Mouse (Mus musculus) ES-E14 (cell line): ENCODE results near the gene Tbxa2r. TPM values are rescaled to one million over a fixed set of nuclear protein-coding genes. Genes with fewer than 3 reads are reported as not detected.

Experiments used
- DNase-seq: peaks from one replicate; pipeline ENCODE4 v3.0.0-alpha.2; 2013; ENCODE audit warnings: low read depth, low spot score
- H3K27ac ChIP-seq: 2 replicates; pipeline ENCODE4 v1.5.1; 2012; ENCODE audit warnings: low read depth, mild to moderate bottlenecking, low read length, moderate library complexity, mixed read lengths; ENCODE audit not compliant: poor library complexity, insufficient read depth, severe bottlenecking
- H3K36me3 ChIP-seq: 2 replicates; pipeline ENCODE4 v1.6.1; 2012; ENCODE audit warnings: mild to moderate bottlenecking, low read length, moderate library complexity, mixed read lengths; ENCODE audit not compliant: control insufficient read depth, poor library complexity, insufficient read depth, severe bottlenecking
- H3K4me1 ChIP-seq, 2 experiments: fragments of 150-350 bp in 1 of 2; sonication (generic) in 1 of 2; 2 replicates each; pipeline ENCODE4 v1.6.1; 2012; ENCODE audit warnings: low read length in 2 of 2, mild to moderate bottlenecking in 1 of 2, mixed read lengths in 1 of 2; ENCODE audit not compliant: control insufficient read depth in 2 of 2, insufficient read depth in 2 of 2, poor library complexity in 1 of 2
- H3K4me3 ChIP-seq, 2 experiments: fragments of 150-350 bp in 1 of 2; sonication (generic) in 1 of 2; 2 replicates each; pipeline ENCODE4 v1.5.1; 2012; ENCODE audit warnings: low read length in 2 of 2, low read depth in 1 of 2, mild to moderate bottlenecking in 1 of 2, mixed read lengths in 1 of 2; ENCODE audit not compliant: insufficient read depth in 1 of 2, poor library complexity in 1 of 2, severe bottlenecking in 1 of 2
- H3K9ac ChIP-seq: 2 replicates; pipeline ENCODE4 v1.6.1; 2012; ENCODE audit warnings: low read depth, mild to moderate bottlenecking, low read length, mixed read lengths; ENCODE audit not compliant: poor library complexity, insufficient read depth, severe bottlenecking
- H3K9me3 ChIP-seq: fragments of 150-350 bp; sonication (generic); 2 replicates; pipeline ENCODE4 v1.6.1; 2012; ENCODE audit warnings: low read depth, mild to moderate bottlenecking, low read length; ENCODE audit not compliant: control insufficient read depth, insufficient read depth
- CHD2 ChIP-seq: IDR thresholded peaks from 2 replicates; pipeline ENCODE4 v1.6.1; 2014; ENCODE audit warnings: mild to moderate bottlenecking, low read depth, low read length, inconsistent platforms
- HCFC1 ChIP-seq: IDR thresholded peaks from 2 replicates; pipeline ENCODE4 v1.6.1; 2012; ENCODE audit warnings: low read length, inconsistent platforms, borderline replicate concordance; ENCODE audit not compliant: insufficient read depth
- MAFK ChIP-seq: IDR thresholded peaks from 2 replicates; pipeline ENCODE4 v1.6.1; 2014; ENCODE audit warnings: mild to moderate bottlenecking, low read depth, low read length, inconsistent platforms; ENCODE audit not compliant: insufficient read depth
- ZC3H11A ChIP-seq: IDR thresholded peaks from 2 replicates; pipeline ENCODE4 v1.6.1; 2012; ENCODE audit warnings: low read depth, mild to moderate bottlenecking, inconsistent platforms, low read length, borderline replicate concordance
- ZNF384 ChIP-seq: IDR thresholded peaks from 2 replicates; pipeline ENCODE4 v1.6.1; 2012; ENCODE audit warnings: low read depth, low read length, inconsistent platforms
- in situ Hi-C, 2 experiments: fragments of 600-800 bp; cut with MboI; formaldehyde crosslinking; loops; one replicate each; pipeline ENCODE4 v1.15.1; 2025; ENCODE audit warnings: low sequenced_read_pairs in 2 of 2, inconsistent platforms in 1 of 2; ENCODE audit not compliant: unreplicated experiment in 2 of 2
- total RNA-seq: library from RNA; depleted of rRNA; stranded (reverse); fragments of 300-350 nt; gene quantifications from 2 replicates; pipeline ENCODE4 v1.2.3, GENCODE M21; 2012

Tbxa2r gene
- total RNA-seq, 1 experiment: 2.3 TPM

GRCm38 (mm10) chr10:81345162-81345534 is 16.6 kb downstream of the Tbxa2r start:
- Histone ChIP-seq H3K4me3 (no peak overlapping the region), H3K36me3 (no peaks in the 10 kb centered on the region), H3K9ac (no peak overlapping the region), H3K4me1 (peaks cover 4 to 18% of the 10 kb centered on the region in 2 experiments; a peak in 3 of 4 replicates), H3K27ac (no peak overlapping the region), H3K9me3 (no peaks in the 10 kb centered on the region)
- in situ Hi-C loops: no loop called here
- no peak for DNase-seq
- TF ChIP-seq HCFC1 (no peak), ZC3H11A (no peak), CHD2 (no peak), ZNF384 (no peak), MAFK (no peak)

GRCm38 (mm10) chr10:81346453-81347067 is 18.0 kb downstream of the Tbxa2r start:
- H3K36me3 ChIP-seq: no peaks in the 10 kb centered on the region
- no peaks in the 10 kb centered on the region for H3K9me3 ChIP-seq
- in situ Hi-C loops: no loop called here
- H3K4me1 ChIP-seq: peaks cover 4 to 8% of the 10 kb centered on the region in 2 experiments; a peak in 3 of 4 replicates
- peak overlapping the region; percentile 64; the same call in 1 of the 2 replicates for H3K9ac ChIP-seq
- no peak for DNase-seq
- H3K27ac ChIP-seq: no peak overlapping the region
- TF ChIP-seq CHD2 (no peak), ZC3H11A (no peak), MAFK (no peak), ZNF384 (no peak), HCFC1 (no peak)
- H3K4me3 ChIP-seq: peak overlapping the region; percentile 31 to 60

- H3K27ac ChIP-seq: no peak overlapping the region; the same call in 1 of the 2 replicates
- TF ChIP-seq ZNF384 (no peak), ZC3H11A (no peak), HCFC1 (no peak), CHD2 (no peak), MAFK (no peak)
- H3K9me3 ChIP-seq: no peaks in the 10 kb centered on the region
- DNase-seq: peak; percentile 87
- H3K4me1 ChIP-seq: peaks cover 4 to 12% of the 10 kb centered on the region in 2 experiments; a peak in 3 of 4 replicates
- peak overlapping the region; percentile 69 to 87 for H3K4me3 ChIP-seq
- H3K9ac ChIP-seq: no peak overlapping the region; the same call in 1 of the 2 replicates
- in situ Hi-C loops: no loop called here
- H3K36me3 ChIP-seq: no peaks in the 10 kb centered on the region
These were observed 20.6 kb downstream of the Tbxa2r start for GRCm38 (mm10) chr10:81349146-81349545.

GRCm38 (mm10) chr10:81349961-81350350 is 21.4 kb downstream of the Tbxa2r start:
- H3K4me1 ChIP-seq: peaks cover 9 to 19% of the 10 kb centered on the region in 2 experiments; a peak in 3 of 4 replicates
- TF ChIP-seq MAFK: no peak
- TF ChIP-seq HCFC1: no peak
- no peak for TF ChIP-seq CHD2
- TF ChIP-seq ZNF384: no peak
- no peak for TF ChIP-seq ZC3H11A
- peak overlapping the region; percentile 67 for H3K9ac ChIP-seq
- peak overlapping the region; percentile 2; the same call in 1 of the 2 replicates for H3K27ac ChIP-seq
- H3K36me3 ChIP-seq: no peaks in the 10 kb centered on the region
- no peaks in the 10 kb centered on the region for H3K9me3 ChIP-seq
- no peak for DNase-seq
- H3K4me3 ChIP-seq: peak overlapping the region; percentile 69 to 87
- in situ Hi-C loops: no loop called here
